Mouse (Mus musculus) megakaryocyte, embryonic 14.5 days (primary cell): ENCODE data around the gene Bsg.
"Not testable (repeated sequence)": the region's sequence is repeated elsewhere in the genome, so short reads cannot be mapped to it uniquely, and the experiment has no call there.

Experiments
- FLI1 ChIP-seq: IDR thresholded peaks from 2 replicates; pipeline ENCODE4 v1.6.1; 2012; ENCODE audit warnings: low read length, inconsistent platforms, mixed read lengths
- GATA1 ChIP-seq: IDR thresholded peaks from 3 replicates; pipeline ENCODE4 v1.6.1; 2012; ENCODE audit warnings: mixed read lengths, low read length, inconsistent platforms, borderline replicate concordance

GRCm38 (mm10) chr10:79702970-79703369 lies 1.3 kb upstream of the Bsg start:
- not testable (repeated sequence) for TF ChIP-seq GATA1, FLI1
